Mouse (Mus musculus): ENCODE measurements around the gene Olfr655.

Olfr655 gene

GRCm38 (mm10) chr7:104601679-104602078 lies at the start of gene Olfr655:
Olfr655 (minus strand) TSS chr7:104601779.
- no peak for DNase-seq

- peak; percentile 47 to 65 for DNase-seq
Observed at GRCm38 (mm10) chr7:104646841-104647482, 45.4 kb upstream of the Olfr655 start, which contains the start of gene Olfr658. Olfr658 (minus strand) TSS chr7:104647305.

GRCm38 (mm10) chr7:104624494-104624893 lies 22.9 kb upstream of the Olfr655 start, which contains the start of gene Olfr657:
Olfr657 (plus strand) TSS chr7:104624794.
- DNase-seq: no peak

- DNase-seq: no peak
Observed at GRCm38 (mm10) chr7:104613655-104614054, 12.1 kb upstream of the Olfr655 start, which contains the start of gene Olfr656. Olfr656 (plus strand) TSS chr7:104613955.

GRCm38 (mm10) chr7:104604727-104605126 lies 3.1 kb upstream of the Olfr655 start:
- DNase-seq: no peak

GRCm38 (mm10) chr7:104603173-104603572 lies 1.6 kb upstream of the Olfr655 start:
- DNase-seq: peak; percentile 62

GRCm38 (mm10) chr7:104588274-104588673 lies 13.3 kb downstream of the Olfr655 start:
- no peak for DNase-seq

- no peak for DNase-seq
Observed at GRCm38 (mm10) chr7:104586725-104587124, 14.9 kb downstream of the Olfr655 start, which contains the start of gene Olfr654. Olfr654 (plus strand) TSS chr7:104587025.

GRCm38 (mm10) chr7:104581429-104581828 lies 20.1 kb downstream of the Olfr655 start:
- no peak for DNase-seq

GRCm38 (mm10) chr7:104580846-104581245 lies 20.7 kb downstream of the Olfr655 start:
- DNase-seq: no peak

GRCm38 (mm10) chr7:104577014-104577413 lies 24.6 kb downstream of the Olfr655 start, which contains the start of gene Olfr653:
Olfr653 (plus strand) TSS chr7:104577314.
- DNase-seq: no peak

- DNase-seq: no peak
Observed at GRCm38 (mm10) chr7:104560601-104561000, 41.0 kb downstream of the Olfr655 start, which contains the start of gene Olfr652. Olfr652 (plus strand) TSS chr7:104560901.

GRCm38 (mm10) chr7:104552700-104553099 lies 48.9 kb downstream of the Olfr655 start:
- no peak for DNase-seq

- no peak for DNase-seq
Observed at GRCm38 (mm10) chr7:104549833-104550232, 51.7 kb downstream of the Olfr655 start, which contains the start of gene Olfr651. Olfr651 (plus strand) TSS chr7:104550133.
